Mouse (Mus musculus): ENCODE data around the gene Calm3.

The Calm3 gene

DNA sequence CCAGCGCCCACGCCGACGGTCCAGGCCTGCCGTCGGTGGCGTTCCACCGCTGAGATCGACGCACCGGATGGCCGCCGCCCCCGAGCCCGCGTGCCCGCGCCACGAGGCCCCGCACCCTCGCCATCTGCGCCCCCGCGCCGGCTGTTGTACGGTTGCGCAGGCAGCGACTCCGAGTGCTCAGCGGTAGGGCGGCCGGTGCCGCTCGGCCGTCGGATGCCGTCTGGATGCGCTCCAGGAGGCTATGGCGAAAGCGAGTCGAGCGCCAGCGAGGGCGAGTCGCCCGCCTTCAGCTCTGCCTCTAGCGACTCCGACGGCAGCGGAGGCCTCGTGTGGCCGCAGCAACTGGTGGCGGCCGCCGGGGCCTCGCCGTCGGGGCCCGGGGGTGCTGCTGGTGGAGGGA is 38.0 kb downstream of the Calm3 start:
- no peak for DNase-seq (ENCODE audit: low spot score)

DNA sequence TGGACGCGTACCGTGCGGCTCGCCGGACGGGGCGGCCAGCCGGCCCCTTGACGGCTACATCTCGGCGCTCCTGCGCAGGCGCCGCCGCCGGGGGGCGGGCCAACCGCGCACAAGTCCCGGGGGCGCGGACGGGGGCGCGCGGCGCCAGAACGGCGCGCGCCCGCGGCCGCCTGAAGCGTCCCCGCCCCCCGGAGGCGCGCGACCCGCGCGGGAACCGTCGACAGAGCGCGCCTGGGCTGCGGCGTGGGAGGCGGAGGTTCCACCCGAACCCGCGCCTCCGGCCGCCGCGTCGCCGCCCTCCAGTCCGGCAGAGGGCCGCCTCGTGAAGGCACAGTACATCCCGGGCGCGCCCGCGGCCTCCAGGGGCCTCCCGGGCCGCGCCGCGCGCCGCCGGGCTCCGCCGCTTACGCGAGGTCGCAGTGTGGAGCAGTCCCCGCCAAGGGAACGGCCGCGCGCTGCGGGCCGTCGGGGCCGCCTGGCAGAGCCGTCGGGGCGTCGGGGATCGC is 38.6 kb downstream of the Calm3 start:
- no peak for DNase-seq (ENCODE audit: low spot score)

DNA sequence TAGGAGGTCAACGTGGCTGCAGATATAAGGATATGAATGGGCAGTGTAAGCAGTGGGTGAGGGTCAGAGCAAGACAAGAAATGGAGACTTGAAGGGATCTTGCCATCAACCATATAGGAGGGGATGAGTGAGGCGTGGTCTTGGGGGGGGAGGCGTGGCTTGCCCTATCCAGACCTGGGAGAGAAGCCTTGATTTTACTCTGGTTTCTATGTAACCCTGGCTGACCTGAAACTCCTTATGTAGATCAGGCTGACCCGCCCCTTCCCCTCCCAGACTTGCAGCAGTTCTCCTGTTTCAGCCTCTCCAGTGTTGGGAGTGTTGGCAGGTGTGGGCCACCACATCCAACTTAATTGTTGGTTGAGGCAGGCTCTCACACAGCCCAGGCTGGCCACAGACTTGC is 39.6 kb downstream of the Calm3 start:
- no peak for DNase-seq (ENCODE audit: low spot score)

DNA sequence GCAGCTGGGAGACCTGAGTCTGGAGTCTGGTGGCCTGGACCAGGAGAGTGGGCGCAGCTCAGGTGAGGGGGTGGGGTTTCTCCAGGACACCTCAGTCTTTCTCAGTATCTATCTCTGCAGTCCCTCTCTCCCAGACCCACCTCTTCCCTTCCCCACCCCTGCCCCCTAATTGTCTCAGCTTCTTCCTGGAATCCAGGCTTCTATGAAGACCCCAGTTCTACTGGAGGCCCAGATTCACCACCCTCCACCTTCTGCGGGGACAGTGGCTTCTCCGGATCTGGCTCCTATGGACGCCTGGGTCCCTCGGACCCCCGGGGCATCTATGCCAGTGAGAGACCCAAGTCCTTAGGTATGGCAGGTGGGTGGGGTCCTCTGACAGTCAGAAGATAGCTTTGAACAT is 40.8 kb downstream of the Calm3 start:
- DNase-seq (ENCODE audit: low spot score) = no peak

DNA sequence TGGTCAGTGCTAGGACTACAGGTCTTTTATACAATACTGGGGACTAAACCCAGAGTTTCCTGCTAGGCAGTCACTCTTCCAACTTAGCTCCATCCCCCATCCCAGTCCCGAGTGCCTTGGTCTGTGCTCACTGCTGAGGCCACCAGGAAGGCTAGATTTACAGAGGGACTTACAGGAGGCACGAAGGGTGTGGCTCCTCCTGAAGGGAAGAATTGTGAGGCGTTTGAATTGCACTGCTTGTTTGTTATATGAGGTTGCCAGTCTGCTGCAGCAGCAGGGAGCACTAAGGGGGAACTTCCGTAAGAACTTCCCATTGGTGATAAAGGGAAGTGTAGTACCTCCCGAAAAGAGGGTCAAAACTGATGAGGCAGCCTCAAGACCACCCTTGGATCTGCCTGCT is 43.3 kb downstream of the Calm3 start:
- no peak for DNase-seq (ENCODE audit: low spot score)

DNA sequence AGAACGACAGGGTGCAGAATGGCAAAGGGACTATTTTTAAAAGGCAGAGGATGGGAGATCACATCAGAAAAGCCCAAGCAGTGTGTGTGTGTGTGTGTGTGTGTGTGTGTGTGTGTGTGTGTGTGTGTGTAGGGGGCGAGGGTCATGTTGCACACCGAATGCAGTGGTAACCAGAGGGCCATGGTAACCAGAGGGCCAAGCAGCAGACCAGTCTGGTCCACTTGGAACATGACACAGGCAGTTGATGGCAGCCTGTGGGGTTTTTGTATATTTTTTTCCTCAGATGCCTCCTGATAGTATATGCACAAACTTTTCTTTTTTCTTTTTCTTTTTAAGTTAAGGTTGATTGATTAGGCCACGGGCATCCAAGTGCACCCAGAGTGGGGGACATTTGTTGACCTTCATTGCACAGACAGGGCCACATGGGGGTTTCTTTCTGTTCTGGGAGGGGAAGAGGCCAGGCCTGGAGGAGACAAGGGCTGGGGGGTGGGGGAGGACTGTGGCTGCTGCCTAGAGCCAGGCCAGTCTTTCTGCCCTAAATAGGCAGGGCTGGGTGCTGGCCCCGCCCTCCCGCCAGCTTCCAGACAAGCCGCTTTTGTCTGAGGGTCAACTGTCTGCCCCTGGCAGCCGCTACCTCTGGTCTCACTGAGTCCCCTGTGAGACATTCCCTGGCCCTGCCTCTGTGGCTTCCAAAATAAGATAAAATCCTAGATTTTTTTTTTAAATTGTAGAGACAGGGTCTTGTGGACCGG is 43.9 kb downstream of the Calm3 start:
- peak; percentile 47 for DNase-seq (ENCODE audit: low spot score)

DNA sequence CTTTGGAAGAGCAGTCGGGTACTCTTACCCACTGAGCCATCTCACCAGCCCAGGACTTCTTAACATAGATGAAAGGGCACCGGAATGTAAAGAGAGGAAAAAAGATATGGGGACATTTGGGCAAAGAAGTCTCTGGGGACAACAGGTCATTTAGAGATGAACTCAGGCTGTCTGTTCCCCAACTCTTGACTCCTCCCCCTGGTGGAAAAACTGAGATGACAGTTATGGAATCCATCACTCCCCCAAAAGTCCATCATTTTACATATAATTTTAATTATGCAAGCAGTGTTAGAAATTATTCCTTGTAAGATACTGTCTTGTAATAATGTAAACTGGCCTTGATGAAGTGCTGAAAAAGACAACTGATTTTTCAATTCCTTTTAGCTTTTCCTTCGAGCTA is 46.2 kb downstream of the Calm3 start:
- DNase-seq (ENCODE audit: low spot score) = no peak

DNA sequence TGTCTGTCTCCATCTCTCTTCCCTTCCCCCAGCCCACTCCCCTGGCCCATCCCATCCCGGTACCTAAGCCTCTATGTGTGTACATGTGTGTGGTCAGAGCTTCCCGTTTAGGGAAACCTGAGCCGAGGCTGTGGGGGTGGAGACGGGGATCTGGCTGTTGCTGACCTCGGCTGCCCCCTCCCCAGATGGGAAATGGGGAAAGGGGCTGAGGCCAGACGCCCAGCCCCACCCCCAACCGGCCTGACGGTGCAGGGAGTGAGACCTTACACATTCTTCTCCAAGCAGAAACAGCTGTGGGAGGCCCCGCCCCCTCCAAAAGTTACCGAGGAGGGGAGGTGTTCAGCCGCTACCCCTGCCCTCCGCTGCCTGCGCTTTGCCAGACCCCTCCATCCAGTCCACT is 47.3 kb downstream of the Calm3 start:
- DNase-seq (ENCODE audit: low spot score) = peak; percentile 40

DNA sequence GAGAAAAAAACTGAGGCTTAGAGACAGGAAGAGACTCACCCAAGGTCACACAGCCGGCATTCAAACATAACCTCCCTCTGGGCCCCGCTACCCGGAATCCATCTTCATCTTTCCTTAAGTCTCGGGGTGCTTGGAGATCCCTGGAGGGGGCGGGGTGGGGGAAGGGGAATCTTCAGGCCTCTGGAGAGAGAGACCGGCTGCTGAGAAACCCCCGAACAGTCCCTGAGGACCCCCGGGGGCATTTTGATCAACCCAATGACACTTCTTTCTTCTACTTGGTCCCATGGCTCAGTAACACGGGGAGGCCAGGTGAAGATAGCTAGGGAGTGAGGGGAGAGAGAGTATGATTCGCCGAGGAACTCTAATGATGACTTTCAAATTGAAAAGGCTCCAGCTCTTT is 47.9 kb downstream of the Calm3 start:
- DNase-seq (ENCODE audit: low spot score) = no peak

DNA sequence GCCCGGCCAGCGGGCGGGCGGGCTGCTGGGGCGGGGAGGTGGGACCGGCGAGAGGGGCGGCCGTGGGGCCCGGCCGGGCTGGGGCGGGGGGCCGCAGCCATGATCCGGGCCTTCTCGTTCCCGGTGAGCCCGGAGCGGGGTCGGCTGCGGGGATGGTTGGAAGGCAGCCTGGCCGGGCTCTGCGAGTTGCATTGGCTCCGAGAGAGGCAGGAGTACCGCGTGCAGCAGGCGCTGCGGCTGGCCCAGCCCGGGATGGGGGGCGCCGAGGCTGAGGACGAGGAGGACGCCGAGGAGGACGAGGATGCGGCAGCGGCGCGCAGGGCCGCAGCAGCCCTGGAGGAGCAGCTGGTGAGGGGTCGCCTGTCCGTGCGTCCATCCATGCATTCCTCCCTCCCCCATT is 48.6 kb downstream of the Calm3 start:
- no peak for DNase-seq (ENCODE audit: low spot score)

DNA sequence AGATGAGACGGTGACA is 48.8 kb downstream of the Calm3 start, which contains the start of gene Dact3:
Dact3 (plus strand) TSS at position 8 of the 16 bp plus-strand sequence.
- DNase-seq (ENCODE audit: low spot score) = no peak

DNA sequence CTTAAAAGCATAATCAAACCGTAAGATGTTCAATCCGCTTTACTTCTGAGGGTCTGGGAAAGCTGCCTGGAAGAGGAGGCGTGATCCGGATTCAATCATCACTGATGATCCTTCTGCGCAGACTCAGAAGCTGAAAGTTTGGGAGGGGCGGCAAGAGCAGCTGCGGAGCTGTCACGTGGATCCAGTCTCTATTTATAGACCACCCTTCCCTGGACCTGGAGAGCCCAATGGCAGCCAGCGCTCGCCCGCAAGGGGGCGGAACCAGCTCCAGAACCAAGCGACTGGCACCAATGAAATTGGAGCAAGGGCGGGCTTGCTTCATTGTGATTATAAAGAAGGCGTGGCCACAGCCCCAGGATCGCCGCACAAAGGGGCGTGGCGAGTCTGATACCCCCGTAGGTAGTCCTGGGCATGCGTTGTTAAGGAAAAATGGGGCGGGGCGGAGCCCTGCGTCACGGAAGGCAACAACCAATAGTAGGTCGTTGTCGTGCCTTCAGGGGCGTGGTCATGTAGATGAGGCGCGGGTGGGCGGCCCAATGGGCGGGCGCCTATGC is 49.1 kb downstream of the Calm3 start:
- peak; percentile 100 for DNase-seq (ENCODE audit: low spot score)

DNA sequence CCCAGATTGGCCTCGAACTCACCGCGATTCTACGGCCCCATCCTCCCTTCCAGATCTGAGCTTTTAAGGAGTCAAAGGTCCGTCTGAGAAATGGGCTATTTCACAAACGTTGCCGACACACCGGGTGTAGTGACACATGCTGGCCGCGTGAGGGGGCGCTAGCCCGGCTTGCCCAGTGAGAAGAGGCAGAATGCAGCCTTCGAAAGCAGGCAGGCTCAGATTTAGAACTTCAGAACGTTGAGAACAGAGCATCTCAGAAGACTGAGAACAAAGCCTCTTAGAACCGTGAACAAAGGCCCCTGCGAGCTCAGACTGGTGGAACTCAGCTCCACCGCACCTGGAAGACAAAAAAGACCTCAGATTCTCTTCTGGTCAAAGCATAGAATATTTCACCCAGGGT is 49.7 kb downstream of the Calm3 start:
- peak; percentile 77 for DNase-seq (ENCODE audit: low spot score)

DNA sequence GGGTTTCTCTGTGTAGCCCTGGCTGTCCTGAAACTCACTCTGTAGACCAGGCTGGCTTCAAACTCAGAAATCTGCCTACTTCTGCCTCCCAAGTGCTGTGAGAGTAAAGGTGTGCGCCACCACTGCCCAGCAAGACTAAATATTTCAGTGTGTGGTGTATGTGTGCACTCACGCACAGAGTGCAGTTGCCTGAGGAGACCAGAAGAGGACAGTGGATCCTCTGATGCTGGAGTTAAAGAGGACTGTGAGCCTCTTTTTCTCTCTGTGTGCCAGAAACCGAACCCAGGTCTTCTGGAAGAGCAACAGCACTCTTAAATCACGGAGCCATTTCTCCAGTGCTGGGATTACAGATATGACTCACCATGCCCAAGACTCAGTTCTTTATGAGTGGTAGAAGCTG is 50.5 kb downstream of the Calm3 start:
- no peak for DNase-seq (ENCODE audit: low spot score)

DNA sequence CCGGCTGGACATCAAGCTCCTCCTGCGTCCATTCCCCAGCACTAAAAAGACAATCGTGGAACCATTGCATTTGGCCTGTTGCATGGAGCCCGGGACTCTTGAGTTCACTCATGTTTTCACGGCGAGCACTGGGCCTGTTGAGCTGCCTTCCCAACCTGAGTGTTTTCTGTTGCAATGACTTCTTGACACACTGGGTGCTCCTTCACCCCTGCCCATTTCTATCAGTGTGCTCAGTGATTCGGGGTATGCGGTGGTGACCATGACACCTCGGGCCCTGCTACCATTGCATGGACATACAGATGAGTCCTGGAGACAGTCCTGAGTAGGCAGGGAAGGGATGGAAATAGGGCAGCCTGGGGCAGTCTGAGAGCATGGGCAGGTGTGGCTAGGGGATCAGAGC is 51.4 kb downstream of the Calm3 start:
- no peak for DNase-seq (ENCODE audit: low spot score)

DNA sequence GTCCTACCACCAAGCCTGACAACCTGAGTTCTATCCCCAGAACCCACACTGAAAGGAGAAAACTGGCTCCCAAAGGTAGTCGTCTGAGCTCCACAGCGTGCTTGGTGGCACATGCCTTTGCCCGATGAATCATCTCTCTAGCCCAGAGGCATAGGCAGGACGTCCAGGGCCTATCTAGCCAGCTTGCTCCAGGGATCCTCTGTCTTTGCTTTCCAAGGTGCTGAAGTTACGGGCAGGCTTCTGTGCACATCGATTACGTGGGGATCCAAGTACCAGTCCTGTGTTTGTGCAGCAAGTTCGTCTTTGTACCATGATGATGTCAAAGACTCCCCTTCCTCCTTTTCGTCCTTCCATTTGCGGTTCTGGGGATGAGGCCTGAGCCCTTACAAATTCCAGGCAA is 52.3 kb downstream of the Calm3 start:
- no peak for DNase-seq (ENCODE audit: low spot score)

DNA sequence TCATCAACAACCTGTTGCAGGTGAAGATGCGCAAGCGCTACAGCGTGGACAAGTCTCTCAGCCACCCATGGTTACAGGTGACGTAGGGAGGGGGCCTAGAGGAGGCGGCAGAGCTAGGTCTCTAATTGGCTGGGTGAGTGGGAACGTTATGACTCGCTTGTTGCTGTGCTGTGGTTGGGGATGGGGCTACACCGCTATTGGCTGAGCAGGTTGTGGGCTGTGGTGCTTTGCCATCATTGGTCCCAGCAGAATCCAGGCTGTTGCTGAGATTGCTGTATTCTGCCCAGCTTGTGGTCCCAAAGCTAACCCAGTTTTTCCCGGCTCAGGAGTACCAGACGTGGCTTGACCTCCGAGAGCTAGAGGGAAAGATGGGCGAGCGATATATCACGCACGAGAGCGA is 54.4 kb downstream of the Calm3 start:
- DNase-seq (ENCODE audit: low spot score) = no peak

DNA sequence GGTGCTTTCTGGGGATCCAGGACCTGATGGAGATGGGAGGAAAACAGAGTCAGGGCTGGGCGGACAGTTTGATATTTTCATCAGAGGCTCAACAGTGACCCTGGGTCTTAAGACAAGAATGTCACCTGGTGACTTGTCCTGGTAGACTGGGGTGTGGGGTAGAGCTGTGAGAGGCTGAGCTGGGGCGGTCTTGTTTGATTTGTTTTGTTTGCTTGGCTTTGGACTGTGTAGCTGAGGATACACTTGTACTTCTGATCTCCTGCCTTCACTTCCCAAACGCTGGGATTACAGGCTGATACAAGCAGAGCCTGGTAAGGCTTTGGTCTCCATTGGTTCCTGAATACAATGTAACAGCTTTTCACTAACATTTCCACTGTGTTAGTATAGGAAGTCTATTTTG is 56.4 kb downstream of the Calm3 start:
- DNase-seq (ENCODE audit: low spot score) = no peak

Measured in urinary bladder, postnatal 14 days (tissue).